Mouse (Mus musculus) embryonic facial prominence, embryonic 12.5 days (tissue): ENCODE results near the gene Prn. TPM values are rescaled to one million over a fixed set of nuclear protein-coding genes. Genes with fewer than 3 reads are reported as not detected.
A peak's percentile ranks its signal among the peaks of the same experiment; 100 is the strongest.

Experiments used
- ATAC-seq: fragments of 200-750 bp; cut with Nextera tagmentation; 2 replicates; pipeline ENCODE4 v1.8.0; 2017; ENCODE audit not compliant: insufficient number of reproducible peaks, insufficient read depth, low FRiP score, low TSS enrichment
- H3K27ac ChIP-seq: fragments of 300-500 bp; sonication (generic); 2 replicates; pipeline ENCODE4 v1.5.1; 2016; ENCODE audit warnings: mild to moderate bottlenecking
- H3K27me3 ChIP-seq: fragments of 300-500 bp; sonication (generic); 2 replicates; pipeline ENCODE4 v1.6.1; 2016; ENCODE audit warnings: mild to moderate bottlenecking, moderate library complexity
- H3K36me3 ChIP-seq: fragments of 300-500 bp; sonication (generic); 2 replicates; pipeline ENCODE4 v1.6.1; 2016; ENCODE audit warnings: mild to moderate bottlenecking
- H3K4me1 ChIP-seq: fragments of 300-500 bp; sonication (generic); 2 replicates; pipeline ENCODE4 v1.6.1; 2016
- H3K4me2 ChIP-seq: fragments of 300-500 bp; sonication (generic); replicated peaks from 2 replicates; pipeline ENCODE4 v1.6.1; 2016; ENCODE audit warnings: mild to moderate bottlenecking, moderate library complexity
- H3K4me3 ChIP-seq: fragments of 300-500 bp; sonication (generic); 2 replicates; pipeline ENCODE4 v1.5.1; 2016; ENCODE audit warnings: mild to moderate bottlenecking
- H3K9ac ChIP-seq: fragments of 300-500 bp; sonication (generic); 2 replicates; pipeline ENCODE4 v1.6.1; 2016; ENCODE audit warnings: mild to moderate bottlenecking, moderate library complexity
- H3K9me3 ChIP-seq: fragments of 300-500 bp; sonication (generic); 2 replicates; pipeline ENCODE4 v1.6.1; 2016; ENCODE audit warnings: mild to moderate bottlenecking, moderate library complexity
- WGBS: fragments of 180-500 bp; shearing (Covaris S2); methylation state at CpG from one replicate; pipeline ENCODE4 v1.1.7; 2016; 5-methylcytosine and 5-hydroxymethylcytosine counted together
- polyA plus RNA-seq: library from polyadenylated mRNA; unstranded; fragments of >200 nt; fragmentation: Nextera tagmentation; extraction: Ambion mirVana; gene quantifications from 2 replicates; pipeline ENCODE4 v1.2.1, GENCODE M21; 2016

Gene Prn
- polyA plus RNA-seq, 1 experiment from 2014 or later = not detected

- peaks cover 2% of the 10 kb centered on the region; the same call in 1 of the 2 replicates for H3K27me3 ChIP-seq
- H3K4me2 ChIP-seq = no peak overlapping the region
- no peak overlapping the region for H3K9ac ChIP-seq
- 70% methylated on average over 7 of the region's 7 CpGs for WGBS
- no peak overlapping the region for H3K27ac ChIP-seq
- no peaks in the 10 kb centered on the region; the same call in 1 of the 2 replicates for H3K4me1 ChIP-seq
- no peak overlapping the region for H3K4me3 ChIP-seq
- ATAC-seq = no peak
- H3K9me3 ChIP-seq = no peaks in the 10 kb centered on the region
- H3K36me3 ChIP-seq = no peaks in the 10 kb centered on the region
Observed at GRCm38 (mm10) chr2:131888233-131888632, 21.5 kb upstream of the Prn start.

GRCm38 (mm10) chr2:131892534-131892933 is 17.2 kb upstream of the Prn start:
- ATAC-seq = no peak
- WGBS = 34% methylated on average over 5 of the region's 5 CpGs
- Histone ChIP-seq H3K9ac (no peak overlapping the region), H3K4me3 (no peak overlapping the region), H3K27me3 (peaks cover 2% of the 10 kb centered on the region; the same call in 1 of the 2 replicates), H3K27ac (no peak overlapping the region), H3K36me3 (no peaks in the 10 kb centered on the region), H3K4me2 (no peak overlapping the region), H3K9me3 (no peaks in the 10 kb centered on the region), H3K4me1 (no peaks in the 10 kb centered on the region; the same call in 1 of the 2 replicates)

GRCm38 (mm10) chr2:131895106-131895505 is 14.7 kb upstream of the Prn start:
- 82% methylated on average over 2 of the region's 2 CpGs for WGBS
- H3K9ac ChIP-seq = no peak overlapping the region
- no peak overlapping the region for H3K4me3 ChIP-seq
- H3K4me2 ChIP-seq = no peak overlapping the region
- no peaks in the 10 kb centered on the region; the same call in 1 of the 2 replicates for H3K4me1 ChIP-seq
- ATAC-seq = no peak
- peaks cover 2% of the 10 kb centered on the region; the same call in 1 of the 2 replicates for H3K27me3 ChIP-seq
- no peak overlapping the region for H3K27ac ChIP-seq
- no peaks in the 10 kb centered on the region for H3K36me3 ChIP-seq
- no peaks in the 10 kb centered on the region for H3K9me3 ChIP-seq

GRCm38 (mm10) chr2:131896011-131896410 is 13.7 kb upstream of the Prn start:
- H3K4me3 ChIP-seq = no peak overlapping the region
- H3K27me3 ChIP-seq = no peaks in the 10 kb centered on the region
- no peaks in the 10 kb centered on the region for H3K9me3 ChIP-seq
- no peaks in the 10 kb centered on the region for H3K4me1 ChIP-seq
- no peak for ATAC-seq
- no peak overlapping the region for H3K27ac ChIP-seq
- no peaks in the 10 kb centered on the region for H3K36me3 ChIP-seq
- 92% methylated on average over 4 of the region's 4 CpGs for WGBS
- no peak overlapping the region for H3K9ac ChIP-seq
- no peak overlapping the region for H3K4me2 ChIP-seq

- 89% methylated on average over 12 of the region's 12 CpGs for WGBS
- Histone ChIP-seq H3K4me1 (no peaks in the 10 kb centered on the region), H3K9me3 (no peaks in the 10 kb centered on the region), H3K27ac (no peak overlapping the region), H3K27me3 (no peaks in the 10 kb centered on the region), H3K9ac (no peak overlapping the region), H3K4me3 (no peak overlapping the region), H3K36me3 (no peaks in the 10 kb centered on the region), H3K4me2 (no peak overlapping the region)
- ATAC-seq = no peak
Observed at GRCm38 (mm10) chr2:131897336-131898109, 12.2 kb upstream of the Prn start.

- Histone ChIP-seq H3K9ac (no peak overlapping the region), H3K4me1 (no peaks in the 10 kb centered on the region), H3K27ac (no peak overlapping the region), H3K4me3 (no peak overlapping the region), H3K9me3 (no peaks in the 10 kb centered on the region), H3K36me3 (no peaks in the 10 kb centered on the region), H3K27me3 (no peaks in the 10 kb centered on the region), H3K4me2 (no peak overlapping the region)
- ATAC-seq = no peak
- 24% methylated on average over 3 of the region's 3 CpGs for WGBS
Observed at GRCm38 (mm10) chr2:131902423-131902822, 7.3 kb upstream of the Prn start.

DNA sequence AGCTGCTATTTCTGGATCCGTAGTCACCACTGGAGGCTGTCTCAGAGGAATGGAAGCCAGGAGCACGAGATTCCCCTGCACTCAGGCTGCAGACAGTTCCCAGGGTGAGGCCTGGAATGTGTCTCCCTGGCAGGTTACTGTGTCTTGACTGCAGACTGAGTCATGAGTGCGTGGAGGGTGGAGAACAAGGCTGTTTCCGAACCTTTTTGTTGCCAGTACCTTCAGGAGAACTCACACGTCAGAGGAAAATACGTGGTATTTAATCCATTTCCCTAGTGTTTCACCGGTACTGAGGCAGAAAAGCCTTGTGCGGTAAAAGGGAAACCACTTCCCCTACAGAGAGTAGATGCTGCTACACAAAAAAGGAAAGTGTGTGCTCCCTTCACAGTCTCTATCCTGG is 6.9 kb upstream of the Prn start:
- WGBS = 46% methylated on average over 8 of the region's 8 CpGs
- H3K4me1 ChIP-seq = no peaks in the 10 kb centered on the region

GRCm38 (mm10) chr2:131905025-131905424 is 4.7 kb upstream of the Prn start:
- Histone ChIP-seq H3K4me2 (no peak overlapping the region), H3K27me3 (no peaks in the 10 kb centered on the region), H3K4me3 (no peak overlapping the region), H3K9ac (no peak overlapping the region), H3K36me3 (no peaks in the 10 kb centered on the region), H3K9me3 (no peaks in the 10 kb centered on the region), H3K4me1 (no peaks in the 10 kb centered on the region), H3K27ac (no peak overlapping the region)
- ATAC-seq = no peak
- 77% methylated on average over 5 of the region's 5 CpGs for WGBS

More for the DNA sequence above, 6.9 kb upstream of the Prn start:
- ATAC-seq = no peak
- Histone ChIP-seq H3K36me3 (no peaks in the 10 kb centered on the region), H3K4me3 (no peak overlapping the region), H3K27ac (0 out of 2 replicates have a peak overlapping the region, but pooled peaks have one; percentile 7), H3K9me3 (no peaks in the 10 kb centered on the region), H3K9ac (no peak overlapping the region), H3K4me2 (no peak overlapping the region), H3K27me3 (no peaks in the 10 kb centered on the region)

- ATAC-seq = no peak
- Histone ChIP-seq H3K36me3 (no peaks in the 10 kb centered on the region), H3K4me3 (no peak overlapping the region), H3K4me2 (no peak overlapping the region), H3K9ac (no peak overlapping the region), H3K4me1 (peaks cover 4% of the 10 kb centered on the region; the same call in 1 of the 2 replicates), H3K27ac (no peak overlapping the region), H3K27me3 (no peaks in the 10 kb centered on the region), H3K9me3 (no peaks in the 10 kb centered on the region)
- WGBS = 79% methylated on average over 6 of the region's 6 CpGs
Observed at GRCm38 (mm10) chr2:131905776-131906175, 4.0 kb upstream of the Prn start.

GRCm38 (mm10) chr2:131906266-131906665 is 3.5 kb upstream of the Prn start:
- H3K4me3 ChIP-seq = no peak overlapping the region
- H3K4me2 ChIP-seq = no peak overlapping the region
- ATAC-seq = no peak
- H3K27me3 ChIP-seq = no peaks in the 10 kb centered on the region
- no peaks in the 10 kb centered on the region for H3K9me3 ChIP-seq
- H3K27ac ChIP-seq = no peak overlapping the region
- H3K4me1 ChIP-seq = peaks cover 9% of the 10 kb centered on the region; the same call in 1 of the 2 replicates
- no peaks in the 10 kb centered on the region for H3K36me3 ChIP-seq
- 86% methylated on average over 3 of the region's 3 CpGs for WGBS
- H3K9ac ChIP-seq = no peak overlapping the region

DNA sequence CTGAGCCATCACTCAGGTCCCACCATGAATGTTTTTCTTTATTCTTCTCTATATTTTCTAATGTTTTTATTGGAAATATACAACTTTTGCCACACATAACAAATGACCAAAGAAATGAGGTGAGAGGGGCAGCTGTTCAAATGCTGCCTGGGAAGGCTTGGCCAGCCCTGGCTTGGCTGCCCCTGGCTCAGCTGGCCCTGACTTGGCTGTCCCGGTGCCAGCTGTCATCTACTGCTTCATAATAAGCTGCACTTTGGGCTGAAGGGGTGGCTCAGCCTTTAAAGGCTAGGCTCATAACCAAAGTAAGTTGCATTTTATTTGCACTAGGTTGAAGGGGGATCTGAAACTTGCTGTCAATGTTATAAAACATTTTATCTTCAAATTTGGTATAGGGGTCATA is 2.9 kb upstream of the Prn start:
- Histone ChIP-seq H3K36me3 (no peaks in the 10 kb centered on the region), H3K9ac (no peak overlapping the region), H3K4me1 (peaks cover 12% of the 10 kb centered on the region; the same call in 1 of the 2 replicates), H3K27me3 (no peaks in the 10 kb centered on the region), H3K9me3 (no peaks in the 10 kb centered on the region), H3K27ac (no peak overlapping the region), H3K4me3 (no peak overlapping the region), H3K4me2 (no peak overlapping the region)
- no peak for ATAC-seq
- 86% methylated on average over 1 of the region's 1 CpGs for WGBS

GRCm38 (mm10) chr2:131907311-131907710 is 2.4 kb upstream of the Prn start:
- Histone ChIP-seq H3K4me3 (no peak overlapping the region), H3K9ac (no peak overlapping the region), H3K9me3 (no peaks in the 10 kb centered on the region), H3K27ac (no peak overlapping the region), H3K4me2 (no peak overlapping the region), H3K27me3 (no peaks in the 10 kb centered on the region), H3K36me3 (no peaks in the 10 kb centered on the region), H3K4me1 (peaks cover 12% of the 10 kb centered on the region; the same call in 1 of the 2 replicates)
- 82% methylated on average over 5 of the region's 5 CpGs for WGBS
- ATAC-seq = no peak
